Mouse (Mus musculus): ENCODE data around the gene Slc30a9. TPM values are rescaled to one million over a fixed set of nuclear protein-coding genes. Genes with fewer than 3 reads are reported as not detected.

Gene Slc30a9
- polyA plus RNA-seq, 1 experiment from 2014 or later: 160 TPM

- Histone ChIP-seq H3K9ac (replicated peaks) (no peak overlapping the region), H3K27ac (replicated peaks) (no peak overlapping the region), H3K27me3 (no peaks in the 10 kb centered on the region), H3K4me2 (replicated peaks) (no peak overlapping the region), H3K9me3 (no peaks in the 10 kb centered on the region), H3K4me3 (no peak overlapping the region), H3K4me1 (no peaks in the 10 kb centered on the region), H3K36me3 (peaks cover 40% of the 10 kb centered on the region)
- WGBS: 91% methylated on average over 6 of the region's 6 CpGs
- no peak for ATAC-seq (replicated peaks)
Measured at GRCm38 (mm10) chr5:67340811-67341210, 34.1 kb downstream of the Slc30a9 start.

- WGBS: 94% methylated on average over 2 of the region's 2 CpGs
- no peak for ATAC-seq (replicated peaks)
Measured at GRCm38 (mm10) chr5:67347060-67347459, 40.3 kb downstream of the Slc30a9 start.

GRCm38 (mm10) chr5:67348949-67349348 is 42.2 kb downstream of the Slc30a9 start:
- Histone ChIP-seq H3K4me1 (no peaks in the 10 kb centered on the region), H3K9ac (replicated peaks) (no peak overlapping the region), H3K4me2 (replicated peaks) (no peak overlapping the region), H3K27me3 (no peaks in the 10 kb centered on the region), H3K27ac (replicated peaks) (no peak overlapping the region), H3K4me3 (no peak overlapping the region), H3K36me3 (peaks cover 73% of the 10 kb centered on the region), H3K9me3 (no peaks in the 10 kb centered on the region)
- 72% methylated on average over 10 of the region's 10 CpGs for WGBS
- ATAC-seq (replicated peaks): peak; percentile 32; the same call in 1 of the 2 replicates

More at GRCm38 (mm10) chr5:67347060-67347459, 40.3 kb downstream of the Slc30a9 start:
- no peak overlapping the region for H3K9ac ChIP-seq (replicated peaks)
- no peak overlapping the region for H3K4me3 ChIP-seq
- no peak overlapping the region for H3K27ac ChIP-seq (replicated peaks)
- H3K4me1 ChIP-seq: no peaks in the 10 kb centered on the region
- H3K36me3 ChIP-seq: peaks cover 74% of the 10 kb centered on the region
- no peaks in the 10 kb centered on the region for H3K9me3 ChIP-seq
- H3K27me3 ChIP-seq: no peaks in the 10 kb centered on the region
- no peak overlapping the region for H3K4me2 ChIP-seq (replicated peaks)

- Histone ChIP-seq H3K4me3 (no peak overlapping the region), H3K27ac (replicated peaks) (no peak overlapping the region), H3K9ac (replicated peaks) (no peak overlapping the region), H3K27me3 (no peaks in the 10 kb centered on the region), H3K4me1 (no peaks in the 10 kb centered on the region), H3K4me2 (replicated peaks) (no peak overlapping the region), H3K9me3 (no peaks in the 10 kb centered on the region), H3K36me3 (no peaks in the 10 kb centered on the region)
- WGBS: 94% methylated on average over 10 of the region's 10 CpGs
- no peak for ATAC-seq (replicated peaks)
Measured at GRCm38 (mm10) chr5:67362316-67362715, 55.6 kb downstream of the Slc30a9 start.

- Histone ChIP-seq H3K27ac (replicated peaks) (no peak overlapping the region), H3K9ac (replicated peaks) (no peak overlapping the region), H3K27me3 (no peaks in the 10 kb centered on the region), H3K4me1 (no peaks in the 10 kb centered on the region), H3K36me3 (no peaks in the 10 kb centered on the region), H3K4me3 (no peak overlapping the region), H3K9me3 (no peaks in the 10 kb centered on the region), H3K4me2 (replicated peaks) (no peak overlapping the region)
- ATAC-seq (replicated peaks): no peak
- 82% methylated on average over 2 of the region's 2 CpGs for WGBS
Measured at GRCm38 (mm10) chr5:67362931-67363330, 56.2 kb downstream of the Slc30a9 start.

DNA sequence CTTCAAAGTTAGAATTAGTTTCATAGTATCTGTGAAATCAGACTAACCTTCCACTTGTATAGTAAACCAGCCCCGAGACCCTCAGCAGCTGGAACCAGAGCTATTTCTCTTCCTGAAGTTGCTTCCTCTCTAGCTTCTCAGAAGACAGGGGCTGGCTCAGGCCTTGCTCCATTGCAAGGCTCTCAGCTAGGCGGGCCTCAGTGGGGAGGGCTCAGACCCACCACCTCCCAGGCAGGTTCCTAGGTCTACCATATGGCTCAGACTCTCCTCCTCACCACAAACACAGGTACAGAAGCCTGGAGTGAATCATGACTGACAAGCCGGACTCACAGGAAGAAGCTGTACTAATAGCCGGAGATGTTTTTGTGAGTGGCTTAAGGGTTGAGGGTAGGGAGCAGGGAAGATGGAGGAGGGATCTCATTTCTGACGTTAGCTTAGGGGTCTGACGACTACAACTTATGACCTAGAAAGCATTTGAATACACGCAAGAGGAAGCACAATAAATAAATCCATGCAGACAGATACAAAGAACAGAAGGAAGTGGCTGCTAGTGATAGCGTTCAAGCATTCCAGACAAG is 70.4 kb downstream of the Slc30a9 start:
- Histone ChIP-seq H3K9ac (replicated peaks) (no peak overlapping the region), H3K9me3 (no peaks in the 10 kb centered on the region), H3K27ac (replicated peaks) (no peak overlapping the region), H3K4me1 (no peaks in the 10 kb centered on the region), H3K4me3 (no peak overlapping the region), H3K4me2 (replicated peaks) (no peak overlapping the region), H3K27me3 (no peaks in the 10 kb centered on the region), H3K36me3 (no peaks in the 10 kb centered on the region)
- 87% methylated on average over 8 of the region's 8 CpGs for WGBS
- ATAC-seq (replicated peaks): no peak

DNA sequence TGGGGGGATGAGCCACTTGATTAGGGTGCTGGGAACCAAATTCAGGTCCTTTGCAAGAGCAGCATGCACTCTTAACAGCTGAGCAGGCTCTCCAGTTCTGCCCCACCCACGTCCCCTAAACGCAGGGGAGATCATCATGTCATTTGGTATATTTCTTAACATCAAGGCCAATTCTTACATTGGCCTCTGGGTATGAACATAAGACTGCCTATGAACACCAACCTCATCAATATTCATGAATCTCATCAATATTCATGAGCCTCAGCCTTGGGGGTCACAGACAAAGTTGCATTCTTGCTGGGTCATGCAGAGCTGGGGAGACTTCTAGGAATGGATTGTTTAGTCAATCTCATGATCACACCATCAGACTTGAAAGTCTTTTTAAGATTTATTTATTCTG is 74.9 kb downstream of the Slc30a9 start:
- Histone ChIP-seq H3K27me3 (no peaks in the 10 kb centered on the region), H3K4me1 (no peaks in the 10 kb centered on the region), H3K27ac (replicated peaks) (no peak overlapping the region), H3K36me3 (no peaks in the 10 kb centered on the region), H3K4me3 (no peak overlapping the region), H3K9me3 (no peaks in the 10 kb centered on the region), H3K9ac (replicated peaks) (no peak overlapping the region), H3K4me2 (replicated peaks) (no peak overlapping the region)
- no peak for ATAC-seq (replicated peaks)
- 37% methylated on average over 2 of the region's 2 CpGs for WGBS

DNA sequence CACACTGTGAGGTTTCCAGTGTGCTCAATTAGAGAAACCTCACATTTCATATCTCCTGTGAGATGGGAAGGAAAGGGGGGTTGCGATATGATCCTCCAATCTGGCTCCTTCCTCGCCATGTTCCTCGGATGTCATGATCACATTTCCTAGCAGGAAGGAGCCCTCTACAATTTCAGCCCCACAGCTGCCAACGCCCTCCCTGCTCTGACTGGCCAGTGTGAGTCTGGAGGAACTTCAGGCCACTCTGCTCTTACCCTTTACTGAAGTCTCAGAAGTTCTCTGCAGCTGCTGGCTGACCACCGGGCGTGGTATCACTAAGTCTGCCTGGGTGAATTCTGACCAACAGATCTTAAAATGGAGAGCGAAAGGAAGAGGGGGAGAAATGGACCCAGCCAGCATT is 75.8 kb downstream of the Slc30a9 start:
- H3K27ac ChIP-seq (replicated peaks): no peak overlapping the region
- whole genome bisulfite sequencing: 94% methylated on average over 7 of the region's 7 CpGs
- ATAC-seq (replicated peaks): no peak

DNA sequence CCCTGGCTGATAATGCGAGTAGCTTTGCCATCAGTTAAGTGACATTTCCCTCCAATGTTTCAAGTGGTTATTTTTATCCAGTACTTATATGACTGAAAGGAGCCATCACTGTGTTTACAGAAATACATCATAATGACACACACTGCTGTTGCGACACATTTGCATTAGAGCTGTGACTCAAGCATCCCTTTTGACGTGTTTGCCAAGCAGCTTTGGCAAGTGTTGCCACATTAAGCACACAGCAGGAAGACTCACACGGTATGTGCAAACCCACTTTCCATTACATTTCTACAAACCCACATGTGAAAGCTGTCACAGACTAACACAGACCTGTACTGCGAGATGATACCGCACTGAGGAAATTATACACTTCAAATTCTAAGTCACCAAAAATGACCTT is 87.2 kb downstream of the Slc30a9 start:
- Histone ChIP-seq H3K27ac (replicated peaks) (no peak overlapping the region), H3K4me3 (no peak overlapping the region), H3K4me2 (replicated peaks) (no peak overlapping the region), H3K4me1 (no peaks in the 10 kb centered on the region), H3K36me3 (no peaks in the 10 kb centered on the region), H3K27me3 (no peaks in the 10 kb centered on the region), H3K9ac (replicated peaks) (no peak overlapping the region), H3K9me3 (no peaks in the 10 kb centered on the region)
- WGBS: 57% methylated on average over 6 of the region's 6 CpGs
- ATAC-seq (replicated peaks): peak; percentile 51

More for the DNA sequence above, 75.8 kb downstream of the Slc30a9 start:
- H3K4me2 ChIP-seq (replicated peaks): no peak overlapping the region
- no peaks in the 10 kb centered on the region for H3K4me1 ChIP-seq
- no peaks in the 10 kb centered on the region for H3K9me3 ChIP-seq
- no peak overlapping the region for H3K4me3 ChIP-seq
- H3K9ac ChIP-seq (replicated peaks): no peak overlapping the region
- no peaks in the 10 kb centered on the region for H3K27me3 ChIP-seq
- no peaks in the 10 kb centered on the region for H3K36me3 ChIP-seq

DNA sequence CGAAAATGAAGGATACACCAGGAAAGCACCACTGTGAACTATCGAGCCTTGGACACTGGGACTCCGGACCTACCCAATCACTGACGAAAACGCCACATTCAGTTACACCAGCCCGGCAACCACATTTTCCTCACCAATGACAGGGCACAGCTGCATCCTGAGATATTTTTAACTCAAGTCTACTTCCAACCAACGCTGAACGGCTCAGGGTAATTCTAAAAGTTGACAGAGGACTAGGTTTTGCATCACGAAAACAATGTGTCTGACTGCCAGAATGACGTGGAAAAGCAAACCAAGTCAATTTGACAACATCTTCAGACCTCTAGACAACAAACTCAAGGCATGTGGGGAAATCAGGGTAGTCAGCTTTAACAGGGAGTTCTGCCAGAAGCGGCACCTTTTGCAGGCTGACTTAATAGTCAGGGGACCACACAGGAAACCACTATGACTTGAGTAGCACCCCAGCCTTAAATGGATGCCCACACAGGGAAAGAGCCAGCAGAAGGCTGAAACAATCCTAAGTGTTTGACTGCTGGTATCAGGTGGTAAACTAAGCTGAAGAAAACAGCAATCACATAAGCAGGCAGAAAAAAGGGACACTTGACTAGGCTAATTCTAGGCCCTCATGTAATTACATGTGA is 88.6 kb downstream of the Slc30a9 start:
- no peak overlapping the region for H3K4me2 ChIP-seq (replicated peaks)
- no peak for ATAC-seq (replicated peaks)
- no peak overlapping the region for H3K27ac ChIP-seq (replicated peaks)
- H3K4me3 ChIP-seq: no peak overlapping the region
- no peak overlapping the region for H3K9ac ChIP-seq (replicated peaks)
- H3K27me3 ChIP-seq: no peaks in the 10 kb centered on the region
- WGBS: 90% methylated on average over 11 of the region's 11 CpGs
- no peaks in the 10 kb centered on the region for H3K9me3 ChIP-seq
- no peaks in the 10 kb centered on the region for H3K36me3 ChIP-seq
- peaks cover 7% of the 10 kb centered on the region for H3K4me1 ChIP-seq

GRCm38 (mm10) chr5:67397186-67397585 is 90.4 kb downstream of the Slc30a9 start:
- H3K4me2 ChIP-seq (replicated peaks): no peak overlapping the region
- no peaks in the 10 kb centered on the region for H3K9me3 ChIP-seq
- H3K4me1 ChIP-seq: peaks cover 13% of the 10 kb centered on the region
- ATAC-seq (replicated peaks): no peak
- no peak overlapping the region for H3K4me3 ChIP-seq
- no peaks in the 10 kb centered on the region for H3K27me3 ChIP-seq
- H3K36me3 ChIP-seq: no peaks in the 10 kb centered on the region
- H3K9ac ChIP-seq (replicated peaks): no peak overlapping the region
- 94% methylated on average over 14 of the region's 14 CpGs for WGBS
- H3K27ac ChIP-seq (replicated peaks): no peak overlapping the region

DNA sequence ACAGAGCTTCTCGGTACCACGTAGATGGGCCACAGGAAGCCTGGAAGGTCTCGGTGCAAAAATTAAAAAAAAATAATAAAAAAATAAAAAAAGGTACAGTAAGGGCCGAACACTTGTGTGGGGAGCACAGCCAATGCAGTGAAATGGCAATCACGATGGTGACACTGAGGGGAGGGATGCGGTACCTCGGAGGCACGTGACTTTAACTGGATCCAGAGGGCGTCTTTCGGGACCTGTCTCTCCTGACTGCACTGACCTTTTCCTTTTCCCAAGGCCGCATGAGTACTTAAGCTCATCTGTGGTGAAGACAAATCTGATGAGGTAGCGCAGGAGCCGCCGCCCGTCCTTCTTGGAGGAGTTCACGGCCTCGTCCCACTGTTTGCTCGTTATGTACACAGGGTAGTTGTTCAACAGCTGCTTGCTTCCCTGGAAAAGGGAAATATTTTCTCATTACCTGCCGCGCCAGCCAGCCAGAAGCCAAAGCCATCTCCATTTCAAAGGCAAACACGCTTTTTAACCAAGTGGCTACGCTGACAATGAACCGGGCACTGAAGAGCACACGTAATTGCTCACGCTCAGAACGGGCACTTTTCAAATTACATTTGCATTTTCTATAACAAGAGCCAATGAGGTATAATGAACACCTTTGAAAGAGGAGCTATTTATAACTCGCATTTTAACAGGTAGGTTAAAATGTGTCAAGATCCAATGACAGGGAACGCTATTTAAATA is 93.3 kb downstream of the Slc30a9 start:
- Histone ChIP-seq H3K4me2 (replicated peaks) (peak overlapping the region; percentile 35), H3K27ac (replicated peaks) (no peak overlapping the region), H3K4me1 (peaks cover 13% of the 10 kb centered on the region), H3K27me3 (no peaks in the 10 kb centered on the region), H3K36me3 (no peaks in the 10 kb centered on the region), H3K9me3 (no peaks in the 10 kb centered on the region), H3K4me3 (peak overlapping the region; percentile 17), H3K9ac (replicated peaks) (no peak overlapping the region)
- WGBS: 39% methylated on average over 28 of the region's 28 CpGs
- 0 out of 2 replicates have a peak, but pooled peaks have one; percentile 44 for ATAC-seq (replicated peaks)
